Mouse (Mus musculus) hindbrain, embryonic 13.5 days (tissue): ENCODE measurements at regions not wholly inside any gene's neighbourhood (a gene's known extent, or its start where the extent isn't known, plus 50 kb on each side); places are given as distances from the start of the nearest gene placed in this dataset.
A peak's percentile ranks its signal among the peaks of the same experiment; 100 is the strongest.

ENCODE experiments used
- ATAC-seq: fragments of 200-750 bp; cut with Nextera tagmentation; 2 replicates; pipeline ENCODE4 v1.8.0; 2017; ENCODE audit warnings: moderate TSS enrichment; ENCODE audit not compliant: low FRiP score
- H3K27ac ChIP-seq: fragments of 300-500 bp; sonication (generic); 2 replicates; pipeline ENCODE4 v1.5.1; 2015; ENCODE audit warnings: inconsistent platforms, mild to moderate bottlenecking, moderate library complexity
- H3K27me3 ChIP-seq: fragments of 300-500 bp; sonication (generic); 2 replicates; pipeline ENCODE4 v1.6.1; 2015; ENCODE audit warnings: mild to moderate bottlenecking, inconsistent platforms
- H3K36me3 ChIP-seq: fragments of 300-500 bp; sonication (generic); 2 replicates; pipeline ENCODE4 v1.6.1; 2015; ENCODE audit warnings: mild to moderate bottlenecking, inconsistent platforms
- H3K4me1 ChIP-seq: fragments of 300-500 bp; sonication (generic); replicated peaks from 2 replicates; pipeline ENCODE4 v1.6.1; 2015; ENCODE audit warnings: inconsistent platforms
- H3K4me2 ChIP-seq: fragments of 300-500 bp; sonication (generic); 2 replicates; pipeline ENCODE4 v1.6.1; 2015; ENCODE audit warnings: inconsistent platforms, mild to moderate bottlenecking, moderate library complexity
- H3K4me3 ChIP-seq: fragments of 300-500 bp; sonication (generic); 2 replicates; pipeline ENCODE4 v1.5.1; 2015; ENCODE audit warnings: mild to moderate bottlenecking, inconsistent platforms
- H3K9ac ChIP-seq: fragments of 300-500 bp; sonication (generic); 2 replicates; pipeline ENCODE4 v1.6.1; 2015; ENCODE audit warnings: mild to moderate bottlenecking, inconsistent platforms
- H3K9me3 ChIP-seq: fragments of 300-500 bp; sonication (generic); 2 replicates; pipeline ENCODE4 v1.6.1; 2016; ENCODE audit warnings: inconsistent platforms
- WGBS: fragments of 180-500 bp; shearing (Covaris S2); methylation state at CpG from one replicate; pipeline ENCODE4 v1.1.7; 2015; 5-methylcytosine and 5-hydroxymethylcytosine counted together

- H3K27ac ChIP-seq, result peak overlapping the region; percentile 76
- H3K9me3 ChIP-seq, result no peaks in the 10 kb centered on the region
- H3K4me1 ChIP-seq, result peaks cover 16% of the 10 kb centered on the region
- H3K36me3 ChIP-seq, result no peaks in the 10 kb centered on the region
- no peak overlapping the region for H3K4me2 ChIP-seq
- no peak overlapping the region for H3K9ac ChIP-seq
- 49% methylated on average over 7 of the region's 7 CpGs for WGBS
- no peak; the same call in 1 of the 2 replicates for ATAC-seq
- no peak overlapping the region for H3K4me3 ChIP-seq
- H3K27me3 ChIP-seq, result no peaks in the 10 kb centered on the region
Measured at GRCm38 (mm10) chr12:73830122-73830521, 71.1 kb upstream of the Hif1a start.

GRCm38 (mm10) chr12:73830551-73831203, 70.5 kb upstream of the Hif1a start:
- Histone ChIP-seq H3K9ac (no peak overlapping the region), H3K9me3 (no peaks in the 10 kb centered on the region), H3K27ac (peak overlapping the region; percentile 76), H3K4me1 (peaks cover 16% of the 10 kb centered on the region), H3K4me2 (no peak overlapping the region), H3K36me3 (no peaks in the 10 kb centered on the region), H3K4me3 (no peak overlapping the region), H3K27me3 (no peaks in the 10 kb centered on the region)
- WGBS, result 57% methylated on average over 10 of the region's 10 CpGs
- peak; percentile 80 for ATAC-seq

- H3K4me1 ChIP-seq, result peaks cover 16% of the 10 kb centered on the region
- no peak overlapping the region for H3K4me3 ChIP-seq
- no peaks in the 10 kb centered on the region for H3K9me3 ChIP-seq
- 0 out of 2 replicates have a peak overlapping the region, but pooled peaks have one; percentile 46 for H3K9ac ChIP-seq
- H3K36me3 ChIP-seq, result no peaks in the 10 kb centered on the region
- 30% methylated on average over 7 of the region's 7 CpGs for WGBS
- peak; percentile 45; the same call in 1 of the 2 replicates for ATAC-seq
- 0 out of 2 replicates have a peak overlapping the region, but pooled peaks have one; percentile 33 for H3K4me2 ChIP-seq
- H3K27me3 ChIP-seq, result no peaks in the 10 kb centered on the region
- H3K27ac ChIP-seq, result peak overlapping the region; percentile 76
Measured at GRCm38 (mm10) chr12:73831204-73831595, 70.0 kb upstream of the Hif1a start.

- Histone ChIP-seq H3K36me3 (no peaks in the 10 kb centered on the region), H3K9me3 (no peaks in the 10 kb centered on the region), H3K27ac (peak overlapping the region; percentile 76), H3K4me1 (peaks cover 16% of the 10 kb centered on the region), H3K4me2 (no peak overlapping the region), H3K27me3 (no peaks in the 10 kb centered on the region), H3K4me3 (no peak overlapping the region), H3K9ac (0 out of 2 replicates have a peak overlapping the region, but pooled peaks have one; percentile 46)
- no peak for ATAC-seq
- 81% methylated on average over 10 of the region's 10 CpGs for WGBS
Measured at GRCm38 (mm10) chr12:73831637-73832385, 69.4 kb upstream of the Hif1a start.

GRCm38 (mm10) chr12:73832789-73833188, 68.4 kb upstream of the Hif1a start:
- no peaks in the 10 kb centered on the region for H3K27me3 ChIP-seq
- WGBS, result 92% methylated on average over 3 of the region's 3 CpGs
- no peak for ATAC-seq
- no peak overlapping the region for H3K4me2 ChIP-seq
- H3K4me1 ChIP-seq, result peaks cover 16% of the 10 kb centered on the region
- H3K36me3 ChIP-seq, result no peaks in the 10 kb centered on the region
- H3K9ac ChIP-seq, result no peak overlapping the region
- no peak overlapping the region for H3K4me3 ChIP-seq
- H3K9me3 ChIP-seq, result no peaks in the 10 kb centered on the region
- H3K27ac ChIP-seq, result no peak overlapping the region

- no peak overlapping the region for H3K27ac ChIP-seq
- peaks cover 6% of the 10 kb centered on the region for H3K4me1 ChIP-seq
- no peaks in the 10 kb centered on the region for H3K36me3 ChIP-seq
- no peaks in the 10 kb centered on the region for H3K27me3 ChIP-seq
- H3K4me2 ChIP-seq, result no peak overlapping the region
- no peaks in the 10 kb centered on the region for H3K9me3 ChIP-seq
- H3K4me3 ChIP-seq, result no peak overlapping the region
- H3K9ac ChIP-seq, result no peak overlapping the region
- ATAC-seq, result no peak
Measured at GRCm38 (mm10) chr12:73836132-73836531, 65.0 kb upstream of the Hif1a start.

- 85% methylated on average over 1 of the region's 1 CpGs for WGBS
- no peaks in the 10 kb centered on the region for H3K27me3 ChIP-seq
Measured at GRCm38 (mm10) chr12:73837036-73837435, 64.1 kb upstream of the Hif1a start.

GRCm38 (mm10) chr12:73837921-73838320, 63.3 kb upstream of the Hif1a start:
- no peak overlapping the region for H3K9ac ChIP-seq
- no peak overlapping the region for H3K4me2 ChIP-seq
- H3K9me3 ChIP-seq, result no peaks in the 10 kb centered on the region
- no peak overlapping the region for H3K4me3 ChIP-seq
- H3K27ac ChIP-seq, result no peak overlapping the region
- WGBS, result 96% methylated on average over 2 of the region's 2 CpGs
- H3K27me3 ChIP-seq, result no peaks in the 10 kb centered on the region
- ATAC-seq, result no peak
- H3K4me1 ChIP-seq, result no peaks in the 10 kb centered on the region
- no peaks in the 10 kb centered on the region for H3K36me3 ChIP-seq

More at GRCm38 (mm10) chr12:73837036-73837435, 64.1 kb upstream of the Hif1a start:
- Histone ChIP-seq H3K9ac (no peak overlapping the region), H3K9me3 (no peaks in the 10 kb centered on the region), H3K4me1 (no peaks in the 10 kb centered on the region), H3K36me3 (no peaks in the 10 kb centered on the region), H3K4me2 (no peak overlapping the region), H3K4me3 (no peak overlapping the region), H3K27ac (no peak overlapping the region)
- no peak for ATAC-seq

- Histone ChIP-seq H3K4me3 (no peak overlapping the region), H3K36me3 (no peaks in the 10 kb centered on the region), H3K4me2 (no peak overlapping the region), H3K27me3 (no peaks in the 10 kb centered on the region), H3K9ac (no peak overlapping the region), H3K9me3 (no peaks in the 10 kb centered on the region), H3K27ac (no peak overlapping the region), H3K4me1 (no peaks in the 10 kb centered on the region)
- 95% methylated on average over 10 of the region's 10 CpGs for WGBS
- no peak for ATAC-seq
Measured at GRCm38 (mm10) chr12:73838330-73838729, 62.8 kb upstream of the Hif1a start.

- no peak overlapping the region for H3K27ac ChIP-seq
- H3K9ac ChIP-seq, result no peak overlapping the region
- H3K27me3 ChIP-seq, result no peaks in the 10 kb centered on the region
- H3K4me1 ChIP-seq, result no peaks in the 10 kb centered on the region
- ATAC-seq, result no peak
- H3K9me3 ChIP-seq, result no peaks in the 10 kb centered on the region
- 84% methylated on average over 9 of the region's 9 CpGs for WGBS
- no peaks in the 10 kb centered on the region for H3K36me3 ChIP-seq
- H3K4me3 ChIP-seq, result no peak overlapping the region
- no peak overlapping the region for H3K4me2 ChIP-seq
Measured at GRCm38 (mm10) chr12:73842000-73842675, 59.0 kb upstream of the Hif1a start.

- no peak overlapping the region for H3K4me3 ChIP-seq
- no peak for ATAC-seq
Measured at GRCm38 (mm10) chr12:73844782-73845181, 56.4 kb upstream of the Hif1a start.

GRCm38 (mm10) chr12:73846672-73847071, 54.5 kb upstream of the Hif1a start:
- Histone ChIP-seq H3K27ac (no peak overlapping the region), H3K4me3 (no peak overlapping the region), H3K9ac (no peak overlapping the region), H3K4me2 (no peak overlapping the region), H3K9me3 (no peaks in the 10 kb centered on the region), H3K4me1 (no peaks in the 10 kb centered on the region), H3K36me3 (no peaks in the 10 kb centered on the region), H3K27me3 (no peaks in the 10 kb centered on the region)
- WGBS, result 85% methylated on average over 10 of the region's 10 CpGs
- no peak for ATAC-seq

More at GRCm38 (mm10) chr12:73844782-73845181, 56.4 kb upstream of the Hif1a start:
- Histone ChIP-seq H3K4me1 (no peaks in the 10 kb centered on the region), H3K36me3 (no peaks in the 10 kb centered on the region), H3K27me3 (no peaks in the 10 kb centered on the region), H3K4me2 (no peak overlapping the region), H3K27ac (no peak overlapping the region), H3K9ac (no peak overlapping the region), H3K9me3 (no peaks in the 10 kb centered on the region)
- 86% methylated on average over 3 of the region's 3 CpGs for WGBS
